ENCODE assay signal across 8 mouse cellular contexts in genomic region chr13:37862492-37862891, GRCm38 (mm10).
DNase-seq lines count a peak whose midpoint lies in the region; ATAC-seq and TF ChIP-seq lines count a peak whose summit lies in the region.
"Had no signal": no experiment of that assay in that cellular context is flagged by ENCODE, and none has a peak within 500 bp of the region (broad histone marks: within the 10 kb centered on the region; RNA-seq: fewer than 3 reads in every experiment).

No protein-coding gene starts in this region.

- peak overlapping the region; percentile 89 for H3K27ac ChIP-seq in kidney, embryonic 15.5 days
- H3K27ac ChIP-seq in brown adipose tissue, adult 24 weeks (replicated peaks; ENCODE audit: low read depth, low read length) = peak overlapping the region; percentile 17; the same call in 1 of the 2 replicates
- H3K27ac ChIP-seq in forebrain, postnatal 0 days (ENCODE audit: low read depth, low read length) = no peak overlapping the region
- H3K27ac ChIP-seq in liver, postnatal 0 days (ENCODE audit: low read depth) = peak overlapping the region; percentile 80

- no peaks in the 10 kb centered on the region for H3K9me3 ChIP-seq in kidney, embryonic 15.5 days (replicated peaks)
- no peaks in the 10 kb centered on the region for H3K9me3 ChIP-seq in forebrain, postnatal 0 days (ENCODE audit: low read length)
- no peaks in the 10 kb centered on the region for H3K9me3 ChIP-seq in liver, postnatal 0 days (ENCODE audit: low read length)

- no peak for TF ChIP-seq CTCF in forebrain, postnatal 0 days (IDR thresholded peaks at IDR 0.05; ENCODE audit: low read depth)
- TF ChIP-seq CTCF in liver, postnatal 0 days (IDR thresholded peaks at IDR 0.05; ENCODE audit: low read depth) = no peak

- WGBS in kidney, embryonic 15.5 days = 27% methylated on average over 6 of the region's 6 CpGs
- WGBS in forebrain, postnatal 0 days = 17% methylated on average over 6 of the region's 6 CpGs
- WGBS in liver, postnatal 0 days (ENCODE audit: insufficient replicate concordance) = 32% methylated on average over 6 of the region's 6 CpGs

- peaks cover 77% of the 10 kb centered on the region for H3K4me1 ChIP-seq in kidney, embryonic 15.5 days
- H3K4me1 ChIP-seq in brown adipose tissue, adult 24 weeks (ENCODE audit: control insufficient read depth, insufficient read depth, insufficient read length, low read length) = peaks cover 26% of the 10 kb centered on the region
- H3K4me1 ChIP-seq in forebrain, postnatal 0 days (ENCODE audit: insufficient read depth) = 0 out of 2 replicates have a peak, but pooled peaks cover 3% of the 10 kb centered on the region
- peaks cover 80% of the 10 kb centered on the region for H3K4me1 ChIP-seq in liver, postnatal 0 days (ENCODE audit: insufficient read depth)

- H3K36me3 ChIP-seq in kidney, embryonic 15.5 days = 0 out of 2 replicates have a peak, but pooled peaks cover 3% of the 10 kb centered on the region
- no peaks in the 10 kb centered on the region for H3K36me3 ChIP-seq in forebrain, postnatal 0 days (ENCODE audit: insufficient read depth)
- peaks cover 4% of the 10 kb centered on the region; the same call in 1 of the 2 replicates for H3K36me3 ChIP-seq in liver, postnatal 0 days (replicated peaks; ENCODE audit: insufficient read depth, low read length)

- peak; percentile 31; the same call in 1 of the 2 replicates for ATAC-seq in kidney, embryonic 15.5 days (replicated peaks; ENCODE audit: low FRiP score)
- peak; percentile 44 for ATAC-seq in forebrain, postnatal 0 days
- no peak for ATAC-seq in liver, postnatal 0 days

- H3K4me2 ChIP-seq in kidney, embryonic 15.5 days = peak overlapping the region; percentile 32; the same call in 1 of the 2 replicates
- no peak overlapping the region for H3K4me2 ChIP-seq in forebrain, postnatal 0 days (ENCODE audit: low read depth)
- peak overlapping the region; percentile 22; the same call in 1 of the 2 replicates for H3K4me2 ChIP-seq in liver, postnatal 0 days (ENCODE audit: low read depth, low read length)

- TF ChIP-seq EP300 in liver, postnatal 0 days (IDR thresholded peaks at IDR 0.05; ENCODE audit: low read depth) = no peak

- no peak overlapping the region for H3K9ac ChIP-seq in kidney, embryonic 15.5 days
- no peak overlapping the region for H3K9ac ChIP-seq in forebrain, postnatal 0 days
- no peak overlapping the region for H3K9ac ChIP-seq in liver, postnatal 0 days (replicated peaks)

- H3K27me3 ChIP-seq in kidney, embryonic 15.5 days = no peaks in the 10 kb centered on the region
- no peaks in the 10 kb centered on the region for H3K27me3 ChIP-seq in forebrain, postnatal 0 days (ENCODE audit: insufficient read depth, low read length)
- no peaks in the 10 kb centered on the region for H3K27me3 ChIP-seq in liver, postnatal 0 days (ENCODE audit: insufficient read depth, low read length)

- no peak overlapping the region for H3K4me3 ChIP-seq in kidney, embryonic 15.5 days (replicated peaks)
- H3K4me3 ChIP-seq in brown adipose tissue, adult 24 weeks (ENCODE audit: insufficient read depth, low read depth, low read length) = no peak overlapping the region
- H3K4me3 ChIP-seq in forebrain, postnatal 0 days (ENCODE audit: low read depth, low read length) = no peak overlapping the region
- H3K4me3 ChIP-seq in liver, postnatal 0 days (ENCODE audit: low read depth, low read length) = no peak overlapping the region

- DNase-seq in kidney, adult 9 months = no peak
- DNase-seq in forebrain, postnatal 0 days = no peak
- no peak for DNase-seq in liver, postnatal 0 days
- no peak for DNase-seq in cerebellum, adult 8-10 months
- DNase-seq in spleen, adult 12 weeks (ENCODE audit: low spot score) = no peak
- DNase-seq: cerebellum, adult 9-10 months had no signal
